Mouse (Mus musculus): ENCODE results near the gene Perp. TPM values are rescaled to one million over a fixed set of nuclear protein-coding genes. Genes with fewer than 3 reads are reported as not detected.
A peak's percentile ranks its signal among the peaks of the same experiment; 100 is the strongest.

Gene Perp
- polyA plus RNA-seq, 1 experiment from 2014 or later, result 237 TPM

DNA sequence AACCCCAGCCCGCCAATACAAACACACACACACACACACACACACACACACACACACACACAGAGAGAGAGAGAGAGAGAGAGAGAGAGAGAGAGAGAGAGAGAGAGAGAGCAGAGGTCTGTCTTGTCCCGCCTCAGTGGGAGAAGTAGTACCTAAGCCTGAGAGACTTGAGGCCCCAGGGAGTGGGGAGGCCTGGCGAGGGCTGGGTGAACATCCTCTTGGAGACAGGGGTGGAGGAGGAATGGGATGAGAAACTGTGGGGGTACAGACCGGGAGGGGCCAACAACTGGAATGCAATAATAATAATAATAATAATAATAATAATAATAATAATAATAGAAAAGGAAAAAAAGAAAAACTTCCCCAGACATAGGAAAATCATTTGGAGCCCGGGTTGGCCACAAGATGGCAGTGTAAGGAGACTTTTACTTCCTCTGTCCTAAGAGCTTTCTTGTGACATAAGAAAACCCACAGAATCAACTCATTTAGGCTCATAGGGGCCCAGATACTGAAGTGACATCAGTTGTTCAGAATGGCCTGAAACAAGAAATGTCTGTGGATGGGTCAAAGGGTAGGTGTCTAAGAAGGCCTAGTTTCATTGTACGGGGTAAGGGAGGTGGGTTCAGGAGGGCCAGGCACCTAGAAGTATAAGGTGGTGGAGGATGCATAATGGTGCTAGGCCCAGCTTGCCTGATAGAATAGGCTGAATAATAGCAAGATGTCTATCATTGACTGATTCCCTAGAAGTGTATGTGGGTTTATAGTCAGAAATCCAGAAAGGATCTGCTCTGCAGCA is 8.9 kb upstream of the Perp start:
- Histone ChIP-seq H3K4me3 (ENCODE audit: low read depth, low read length) (no peak overlapping the region), H3K9ac (ENCODE audit: low read depth, low read length) (no peak overlapping the region), H3K27ac (replicated peaks; ENCODE audit: low read depth, low read length) (no peak overlapping the region), H3K4me1 (ENCODE audit: control insufficient read depth, insufficient read depth, low read length) (no peaks in the 10 kb centered on the region), H3K4me2 (ENCODE audit: low read depth, low read length) (no peak overlapping the region), H3K36me3 (ENCODE audit: control insufficient read depth, insufficient read depth, low read length) (no peaks in the 10 kb centered on the region), H3K27me3 (replicated peaks; ENCODE audit: control insufficient read depth, insufficient read depth, low read length) (no peaks in the 10 kb centered on the region), H3K9me3 (ENCODE audit: control insufficient read depth, low read length) (no peaks in the 10 kb centered on the region)
- ATAC-seq (ENCODE audit: low read depth) (no peak), DNase-seq (ENCODE audit: low spot score) (peak; percentile 30)
- WGBS, result 54% methylated on average over 6 of the region's 6 CpGs

DNA sequence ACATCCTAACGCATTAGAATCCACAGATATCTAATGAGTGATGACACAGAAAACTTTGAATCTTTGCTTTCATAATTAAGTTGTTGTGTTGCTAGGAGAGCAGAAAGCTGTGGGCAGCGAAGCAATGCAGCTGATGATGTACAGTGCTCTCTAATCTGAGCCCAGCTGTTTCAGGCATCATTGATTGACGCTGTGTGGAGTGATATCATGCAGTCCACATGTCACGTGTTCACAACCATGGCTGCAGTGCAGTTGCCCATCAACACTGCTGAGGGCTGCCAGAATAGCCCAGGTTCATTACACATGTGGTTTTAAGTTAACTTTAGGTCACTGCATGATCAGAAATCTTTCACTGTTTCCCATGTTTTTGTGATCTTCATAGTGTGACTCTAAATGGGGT is 5.3 kb upstream of the Perp start:
- H3K4me1 ChIP-seq (ENCODE audit: control insufficient read depth, insufficient read depth, low read length), result no peaks in the 10 kb centered on the region
- no peak overlapping the region for H3K27ac ChIP-seq (replicated peaks; ENCODE audit: low read depth, low read length)
- 69% methylated on average over 4 of the region's 4 CpGs for WGBS
- H3K27me3 ChIP-seq (replicated peaks; ENCODE audit: control insufficient read depth, insufficient read depth, low read length), result peaks cover 16% of the 10 kb centered on the region
- DNase-seq (ENCODE audit: low spot score) (no peak), ATAC-seq (ENCODE audit: low read depth) (no peak)
- H3K4me3 ChIP-seq (ENCODE audit: low read depth, low read length), result no peak overlapping the region
- H3K4me2 ChIP-seq (ENCODE audit: low read depth, low read length), result no peak overlapping the region
- H3K9ac ChIP-seq (ENCODE audit: low read depth, low read length), result no peak overlapping the region
- H3K9me3 ChIP-seq (ENCODE audit: control insufficient read depth, low read length), result no peaks in the 10 kb centered on the region
- no peaks in the 10 kb centered on the region for H3K36me3 ChIP-seq (ENCODE audit: control insufficient read depth, insufficient read depth, low read length)

DNA sequence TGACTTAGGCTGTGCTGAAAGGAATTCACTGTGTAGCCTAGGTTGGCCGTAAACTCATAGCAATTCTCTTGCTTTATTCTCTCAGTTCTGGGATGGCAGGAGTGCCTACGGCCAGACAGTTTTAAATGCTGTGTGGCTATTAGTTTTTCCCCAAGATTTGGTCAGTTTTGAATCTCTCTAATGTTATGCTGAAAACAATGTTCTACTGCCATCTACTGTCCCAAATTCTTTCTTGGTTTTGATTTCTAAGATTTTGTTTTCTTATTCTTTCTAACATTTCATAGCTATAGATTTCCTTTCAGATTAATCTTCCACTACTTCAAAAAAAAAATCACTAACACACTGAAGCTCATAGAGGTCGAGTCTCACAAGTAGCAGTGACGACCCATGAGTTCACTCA is 4.1 kb upstream of the Perp start:
- no peak overlapping the region for H3K9ac ChIP-seq (ENCODE audit: low read depth, low read length)
- ATAC-seq (ENCODE audit: low read depth), result no peak
- WGBS, result 60% methylated on average over 4 of the region's 4 CpGs
- peak; percentile 12 for DNase-seq (ENCODE audit: low spot score)
- no peak overlapping the region for H3K4me3 ChIP-seq (ENCODE audit: low read depth, low read length)
- H3K27me3 ChIP-seq (replicated peaks; ENCODE audit: control insufficient read depth, insufficient read depth, low read length), result peaks cover 27% of the 10 kb centered on the region
- no peak overlapping the region for H3K27ac ChIP-seq (replicated peaks; ENCODE audit: low read depth, low read length)
- no peaks in the 10 kb centered on the region for H3K4me1 ChIP-seq (ENCODE audit: control insufficient read depth, insufficient read depth, low read length)
- H3K4me2 ChIP-seq (ENCODE audit: low read depth, low read length), result no peak overlapping the region
- no peaks in the 10 kb centered on the region for H3K9me3 ChIP-seq (ENCODE audit: control insufficient read depth, low read length)
- no peaks in the 10 kb centered on the region for H3K36me3 ChIP-seq (ENCODE audit: control insufficient read depth, insufficient read depth, low read length)

DNA sequence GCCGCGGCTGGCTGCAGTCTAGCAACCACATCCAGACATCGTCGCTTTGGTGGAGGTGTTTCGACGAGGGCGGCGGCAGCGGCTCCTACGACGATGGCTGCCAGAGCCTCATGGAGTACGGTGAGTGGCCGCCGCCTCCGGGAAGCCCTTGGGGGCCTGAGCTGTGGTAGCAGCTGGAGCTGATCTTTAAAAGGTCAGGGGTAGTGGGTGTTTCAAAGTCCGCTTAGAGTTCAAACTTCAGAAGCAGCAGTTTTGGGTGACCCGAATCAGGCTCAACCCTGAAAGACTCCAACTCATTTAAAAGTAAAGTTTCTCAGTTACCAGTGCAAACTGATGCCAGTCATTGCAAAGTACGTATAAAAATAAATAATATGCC is 455 bp downstream of the Perp start:
- WGBS, result 5% methylated on average over 18 of the region's 18 CpGs
- H3K9me3 ChIP-seq (ENCODE audit: control insufficient read depth, low read length), result no peaks in the 10 kb centered on the region
- H3K36me3 ChIP-seq (ENCODE audit: control insufficient read depth, insufficient read depth, low read length), result no peaks in the 10 kb centered on the region
- H3K9ac ChIP-seq (ENCODE audit: low read depth, low read length), result peak overlapping the region; percentile 70
- peak overlapping the region; percentile 55 for H3K4me3 ChIP-seq (ENCODE audit: low read depth, low read length)
- H3K27me3 ChIP-seq (replicated peaks; ENCODE audit: control insufficient read depth, insufficient read depth, low read length), result peaks cover 37% of the 10 kb centered on the region
- no peaks in the 10 kb centered on the region for H3K4me1 ChIP-seq (ENCODE audit: control insufficient read depth, insufficient read depth, low read length)
- DNase-seq (ENCODE audit: low spot score) (no peak), ATAC-seq (ENCODE audit: low read depth) (no peak)
- peak overlapping the region; percentile 93 for H3K4me2 ChIP-seq (ENCODE audit: low read depth, low read length)
- peak overlapping the region; percentile 67 for H3K27ac ChIP-seq (replicated peaks; ENCODE audit: low read depth, low read length)

DNA sequence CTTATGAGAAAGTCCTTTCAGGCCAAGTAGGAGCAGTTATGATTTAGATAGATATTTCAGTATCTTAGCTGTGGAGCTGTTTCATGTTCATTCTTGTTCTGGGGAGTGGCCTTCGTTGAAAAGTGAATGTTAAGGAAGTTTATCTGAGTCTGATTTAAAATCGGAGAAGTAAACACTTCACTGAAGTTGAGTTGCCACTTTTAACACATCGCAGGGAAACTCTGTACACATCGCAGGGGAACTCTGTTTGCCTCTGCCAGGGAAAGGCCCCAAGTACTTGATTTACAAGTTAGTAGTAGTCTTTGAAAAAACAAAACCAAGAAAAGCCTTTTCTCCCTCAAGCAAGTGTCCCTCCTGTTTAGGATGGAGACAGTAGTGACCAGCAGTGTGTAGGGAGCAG is 891 bp downstream of the Perp start:
- Histone ChIP-seq H3K9me3 (ENCODE audit: control insufficient read depth, low read length) (no peaks in the 10 kb centered on the region), H3K27ac (replicated peaks; ENCODE audit: low read depth, low read length) (peak overlapping the region; percentile 67), H3K4me2 (ENCODE audit: low read depth, low read length) (peak overlapping the region; percentile 93), H3K9ac (ENCODE audit: low read depth, low read length) (peak overlapping the region; percentile 26), H3K27me3 (replicated peaks; ENCODE audit: control insufficient read depth, insufficient read depth, low read length) (peaks cover 37% of the 10 kb centered on the region), H3K4me1 (ENCODE audit: control insufficient read depth, insufficient read depth, low read length) (no peaks in the 10 kb centered on the region), H3K4me3 (ENCODE audit: low read depth, low read length) (peak overlapping the region; percentile 55), H3K36me3 (ENCODE audit: control insufficient read depth, insufficient read depth, low read length) (no peaks in the 10 kb centered on the region)
- 54% methylated on average over 4 of the region's 4 CpGs for WGBS
- ATAC-seq (ENCODE audit: low read depth) (no peak), DNase-seq (ENCODE audit: low spot score) (no peak)

DNA sequence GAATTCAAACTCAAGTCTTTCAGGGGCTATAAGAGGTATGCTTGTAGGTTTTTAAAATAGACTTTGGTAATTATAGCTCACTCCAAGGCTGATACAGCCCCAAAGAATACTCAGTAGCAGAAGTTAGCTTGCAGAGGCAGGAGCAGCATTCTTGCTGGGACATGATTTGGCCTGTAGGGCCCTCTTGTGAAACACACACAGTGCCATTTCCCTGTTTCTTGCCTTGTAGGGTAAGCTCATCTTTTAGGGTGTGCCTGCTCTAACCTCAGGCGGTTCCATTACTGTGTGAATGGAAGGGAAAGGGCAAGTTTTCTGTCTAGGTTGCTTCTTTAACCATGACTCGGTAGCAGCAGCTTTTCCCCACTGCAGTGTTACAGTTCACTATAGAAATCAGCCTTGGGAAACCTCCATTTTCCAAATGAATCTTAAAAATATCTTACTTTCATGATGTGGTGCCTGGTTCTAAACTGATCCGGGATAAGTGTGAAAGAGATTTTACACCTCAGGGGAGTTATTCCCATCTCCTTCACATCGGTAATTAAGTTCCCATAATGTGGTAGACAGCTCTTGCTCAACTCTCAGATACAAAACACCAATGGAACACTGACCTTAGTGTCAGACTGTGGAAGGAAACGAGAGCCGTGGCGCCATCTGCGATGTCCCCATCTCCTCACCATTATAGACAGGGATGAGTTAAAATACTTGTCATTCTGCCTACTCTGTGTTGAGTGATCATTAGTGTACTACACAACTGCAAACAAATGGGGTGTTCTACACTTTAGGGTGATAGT is 1.8 kb downstream of the Perp start:
- Histone ChIP-seq H3K4me1 (ENCODE audit: control insufficient read depth, insufficient read depth, low read length) (no peaks in the 10 kb centered on the region), H3K9me3 (ENCODE audit: control insufficient read depth, low read length) (no peaks in the 10 kb centered on the region), H3K36me3 (ENCODE audit: control insufficient read depth, insufficient read depth, low read length) (no peaks in the 10 kb centered on the region), H3K4me3 (ENCODE audit: low read depth, low read length) (peak overlapping the region; percentile 55), H3K9ac (ENCODE audit: low read depth, low read length) (peak overlapping the region; percentile 26; the same call in 1 of the 2 replicates), H3K27me3 (replicated peaks; ENCODE audit: control insufficient read depth, insufficient read depth, low read length) (peaks cover 36% of the 10 kb centered on the region), H3K27ac (replicated peaks; ENCODE audit: low read depth, low read length) (peak overlapping the region; percentile 67), H3K4me2 (ENCODE audit: low read depth, low read length) (peak overlapping the region; percentile 93)
- DNase-seq (ENCODE audit: low spot score) (peak; percentile 73), ATAC-seq (ENCODE audit: low read depth) (peak; percentile 66)
- WGBS, result 71% methylated on average over 8 of the region's 8 CpGs

DNA sequence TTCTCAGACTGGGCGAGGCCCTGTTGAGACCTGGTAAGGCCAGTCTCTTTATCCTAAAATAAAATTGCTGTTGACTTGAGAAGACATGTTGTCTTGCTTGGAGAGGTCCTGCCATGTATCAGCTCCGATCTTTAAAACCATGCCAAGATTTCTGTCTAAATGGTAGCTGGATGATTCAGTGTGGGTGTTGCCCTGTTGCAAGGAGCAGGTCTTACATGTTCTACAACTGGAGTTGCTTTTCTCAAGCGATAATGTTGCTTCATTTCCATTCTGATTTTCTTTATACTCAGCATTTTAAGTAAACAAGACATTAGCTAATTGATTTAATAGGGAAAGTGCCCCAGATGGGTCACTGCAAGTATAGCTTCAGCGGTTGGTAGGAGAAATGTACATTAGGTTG is 5.4 kb downstream of the Perp start:
- 0 out of 2 replicates have a peak overlapping the region, but pooled peaks have one; percentile 28 for H3K27ac ChIP-seq (replicated peaks; ENCODE audit: low read depth, low read length)
- DNase-seq (ENCODE audit: low spot score) (peak; percentile 59), ATAC-seq (ENCODE audit: low read depth) (no peak)
- no peak overlapping the region for H3K9ac ChIP-seq (ENCODE audit: low read depth, low read length)
- H3K4me2 ChIP-seq (ENCODE audit: low read depth, low read length), result no peak overlapping the region
- H3K4me3 ChIP-seq (ENCODE audit: low read depth, low read length), result no peak overlapping the region
- H3K9me3 ChIP-seq (ENCODE audit: control insufficient read depth, low read length), result no peaks in the 10 kb centered on the region
- H3K36me3 ChIP-seq (ENCODE audit: control insufficient read depth, insufficient read depth, low read length), result no peaks in the 10 kb centered on the region
- peaks cover 15% of the 10 kb centered on the region for H3K27me3 ChIP-seq (replicated peaks; ENCODE audit: control insufficient read depth, insufficient read depth, low read length)
- no peaks in the 10 kb centered on the region for H3K4me1 ChIP-seq (ENCODE audit: control insufficient read depth, insufficient read depth, low read length)
- 79% methylated on average over 4 of the region's 4 CpGs for WGBS

DNA sequence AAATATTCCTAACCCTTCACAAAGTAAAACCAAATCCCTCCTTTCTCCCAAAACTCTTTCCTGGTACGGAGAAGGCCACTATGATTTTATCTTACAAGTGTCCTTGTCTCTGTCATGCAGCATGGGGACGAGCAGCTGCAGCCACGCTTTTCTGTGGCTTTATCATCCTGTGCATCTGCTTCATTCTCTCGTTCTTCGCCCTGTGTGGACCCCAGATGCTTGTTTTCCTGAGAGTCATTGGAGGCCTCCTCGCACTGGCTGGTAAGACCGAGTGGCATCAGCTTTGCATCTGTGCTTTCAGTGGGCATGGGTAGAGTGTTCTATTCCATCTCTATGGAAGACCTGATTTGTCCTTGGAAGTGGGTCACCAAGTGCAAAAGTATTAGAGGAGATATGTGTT is 8.6 kb downstream of the Perp start:
- H3K9ac ChIP-seq (ENCODE audit: low read depth, low read length), result no peak overlapping the region
- WGBS, result 87% methylated on average over 7 of the region's 7 CpGs
- no peak for ATAC-seq (ENCODE audit: low read depth)
- no peak for DNase-seq (ENCODE audit: low spot score)
- no peaks in the 10 kb centered on the region for H3K27me3 ChIP-seq (replicated peaks; ENCODE audit: control insufficient read depth, insufficient read depth, low read length)
- no peak overlapping the region for H3K27ac ChIP-seq (replicated peaks; ENCODE audit: low read depth, low read length)
- H3K4me3 ChIP-seq (ENCODE audit: low read depth, low read length), result no peak overlapping the region
- H3K9me3 ChIP-seq (ENCODE audit: control insufficient read depth, low read length), result no peaks in the 10 kb centered on the region
- H3K4me1 ChIP-seq (ENCODE audit: control insufficient read depth, insufficient read depth, low read length), result no peaks in the 10 kb centered on the region
- no peaks in the 10 kb centered on the region for H3K36me3 ChIP-seq (ENCODE audit: control insufficient read depth, insufficient read depth, low read length)
- no peak overlapping the region for H3K4me2 ChIP-seq (ENCODE audit: low read depth, low read length)

Data from embryonic facial prominence, embryonic 14.5 days (tissue).